Mouse (Mus musculus): ENCODE results near the gene Zdhhc17.

DNA sequence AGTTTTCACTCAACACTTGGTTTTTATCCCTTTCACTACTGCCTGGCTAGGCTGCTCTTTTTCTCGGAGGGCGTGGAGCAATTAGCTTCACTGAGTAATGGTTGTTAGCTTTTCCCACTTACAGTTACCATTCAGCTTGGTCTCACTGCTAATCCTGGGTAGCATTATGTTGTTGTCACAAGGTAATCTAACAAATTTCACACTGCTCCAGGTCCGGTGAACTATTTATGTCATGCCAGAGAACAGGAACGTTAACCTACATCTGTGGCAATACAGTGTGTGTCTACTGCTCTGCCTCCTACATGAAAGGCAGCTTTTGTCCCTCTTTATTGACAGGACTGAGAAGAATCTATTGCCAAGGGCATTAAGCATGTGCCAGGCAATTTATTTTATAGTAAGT is 14.8 kb upstream of the Zdhhc17 start:
- TF ChIP-seq CHD2 (IDR thresholded peaks at IDR 0.05; ENCODE audit: low read length) (no peak), MAZ (IDR thresholded peaks at IDR 0.05; ENCODE audit: low read depth, low read length) (no peak), CHD1 (IDR thresholded peaks at IDR 0.05; ENCODE audit: low read depth, low read length) (no peak), EP300 (IDR thresholded peaks at IDR 0.05; ENCODE audit: low read length) (no peak), POLR2A (IDR thresholded peaks at IDR 0.05; ENCODE audit: low read depth, low read length) (no peak), MXI1 (IDR thresholded peaks at IDR 0.05; ENCODE audit: low read depth, low read length) (no peak), JUN (IDR thresholded peaks at IDR 0.05; ENCODE audit: insufficient read depth, low read depth, low read length) (no peak), USF1 (IDR thresholded peaks at IDR 0.05; ENCODE audit: low read depth, low read length) (no peak), CTCF (conservative IDR thresholded peaks at IDR 0.05 in 1 of 2, IDR thresholded peaks at IDR 0.05 in 1 of 2; ENCODE audit: low read depth in 2 of 2, low read length in 2 of 2) (no peak), POLR2AphosphoS2 (IDR thresholded peaks at IDR 0.05; ENCODE audit: low read depth, low read length) (no peak), MEF2A (IDR thresholded peaks at IDR 0.05; ENCODE audit: borderline replicate concordance, low read depth, low read length) (no peak), ZC3H11A (IDR thresholded peaks at IDR 0.05; ENCODE audit: low read depth, low read length) (no peak), NELFE (IDR thresholded peaks at IDR 0.05; ENCODE audit: low read depth, low read length) (no peak)
